8 mouse cellular contexts compared by ENCODE assay signal in genomic region chr2:32981725-32982271, GRCm38 (mm10). TPM values are rescaled to one million over a fixed set of nuclear protein-coding genes. Genes with fewer than 3 reads are reported as not detected.
DNase-seq lines count a peak whose midpoint lies in the region; ATAC-seq and TF ChIP-seq lines count a peak whose summit lies in the region.

TSS of gene Slc2a8 (minus strand) at chr2:32982083.

- intact Hi-C loops in heart, postnatal 36 days (cut with DNase I) = loop anchor here (10.0 kb wide), 1 partner anchor 363 kb away; no protein-coding TSS in a partner anchor

- H3K9ac ChIP-seq in forebrain, embryonic 16.5 days (replicated peaks; ENCODE audit: low read depth, low read length) = peak within 1 kb of the TSS; percentile 84
- peak within 1 kb of the TSS; percentile 74 for H3K9ac ChIP-seq in lung, embryonic 14.5 days

- under 1% methylated on average over 50 of the region's 50 CpGs for WGBS in forebrain, embryonic 16.5 days
- under 1% methylated on average over 50 of the region's 50 CpGs for WGBS in lung, embryonic 14.5 days
- under 1% methylated on average over 50 of the region's 50 CpGs for WGBS in olfactory bulb, adult 2 months
- 1% methylated on average over 50 of the region's 50 CpGs for WGBS in thymus, adult 2 months

- peaks cover 51% of the 10 kb centered on the region for H3K4me1 ChIP-seq in G1E (ENCODE audit: insufficient read depth, low read depth, low read length)
- peaks cover 14% of the 10 kb centered on the region for H3K4me1 ChIP-seq in forebrain, embryonic 16.5 days (replicated peaks; ENCODE audit: control insufficient read depth, insufficient read depth, low read length)
- H3K4me1 ChIP-seq in lung, embryonic 14.5 days (ENCODE audit: insufficient read depth) = peaks cover 6% of the 10 kb centered on the region; the same call in 1 of the 2 replicates
- H3K4me1 ChIP-seq in olfactory bulb, adult 2 months (ENCODE audit: control insufficient read depth, insufficient read depth, low read length) = peaks cover 14% of the 10 kb centered on the region
- H3K4me1 ChIP-seq in thymus, adult 2 months (replicated peaks; ENCODE audit: control insufficient read depth, insufficient read depth, low read length) = peaks cover 7% of the 10 kb centered on the region

- no peak for TF ChIP-seq CTCF in G1E (IDR thresholded peaks at IDR 0.05; ENCODE audit: low read depth, low read length)
- no peak for TF ChIP-seq CTCF in layer of hippocampus, adult 2 months (conservative IDR thresholded peaks at IDR 0.05)
- TF ChIP-seq CTCF in lung, embryonic 14.5 days (IDR thresholded peaks at IDR 0.05; ENCODE audit: low read depth) = no peak
- TF ChIP-seq CTCF in olfactory bulb, adult 2 months (IDR thresholded peaks at IDR 0.05; ENCODE audit: insufficient read depth, low read depth, low read length) = no peak
- TF ChIP-seq CTCF in thymus, adult 2 months (IDR thresholded peaks at IDR 0.05; ENCODE audit: borderline replicate concordance, control insufficient read depth, extremely low read depth, insufficient read depth, low read length, poor library complexity) = 0 out of 2 replicates have a peak, but pooled peaks have one; percentile 2

- peak; percentile 99 for DNase-seq in G1E (ENCODE audit: low spot score)
- peak; percentile 91 to 97 for DNase-seq in cerebellum, adult 18-20 months
- DNase-seq in heart, postnatal 36 days = peak; percentile 84 to 89
- peak; percentile 86 to 95 for DNase-seq in layer of hippocampus, adult 2 months (ENCODE audit: low spot score in 2 of 2)
- DNase-seq in lung, embryonic 14.5 days = peak; percentile 96
- DNase-seq in thymus, adult 2 months = peak; percentile 68

- no peaks in the 10 kb centered on the region for H3K9me3 ChIP-seq in G1E (replicated peaks)
- H3K9me3 ChIP-seq in forebrain, embryonic 16.5 days (ENCODE audit: control insufficient read depth, low read length) = no peaks in the 10 kb centered on the region
- no peaks in the 10 kb centered on the region for H3K9me3 ChIP-seq in lung, embryonic 14.5 days (ENCODE audit: low read depth, low read length)

- ATAC-seq in G1E (ENCODE audit: extremely low read depth, insufficient number of reproducible peaks, low FRiP score, poor library complexity, severe bottlenecking) = peak; percentile 98
- ATAC-seq in forebrain, embryonic 16.5 days = peak; percentile 98
- peak; percentile 99 for ATAC-seq in lung, embryonic 14.5 days (ENCODE audit: insufficient read depth)

- peaks cover 25% of the 10 kb centered on the region for H3K36me3 ChIP-seq in G1E (replicated peaks)
- H3K36me3 ChIP-seq in forebrain, embryonic 16.5 days (ENCODE audit: control insufficient read depth, insufficient read depth) = no peaks in the 10 kb centered on the region
- H3K36me3 ChIP-seq in lung, embryonic 14.5 days (ENCODE audit: insufficient read depth) = no peaks in the 10 kb centered on the region
- no peaks in the 10 kb centered on the region for H3K36me3 ChIP-seq in thymus, adult 2 months (ENCODE audit: control insufficient read depth, insufficient read depth, low read length)

- TF ChIP-seq POLR2A in olfactory bulb, adult 2 months (IDR thresholded peaks at IDR 0.05; ENCODE audit: insufficient read depth, low read depth, low read length) = peak; percentile 88
- TF ChIP-seq POLR2A in thymus, adult 2 months (IDR thresholded peaks at IDR 0.05; ENCODE audit: control insufficient read depth, extremely low read depth, insufficient read depth, low read length, poor library complexity) = 0 out of 2 replicates have a peak, but pooled peaks have one; percentile 28

- peak within 1 kb of the TSS; percentile 81 for H3K4me3 ChIP-seq in G1E (ENCODE audit: low read depth, low read length)
- H3K4me3 ChIP-seq in forebrain, embryonic 16.5 days (replicated peaks; ENCODE audit: low read length) = peak within 1 kb of the TSS; percentile 82
- peak within 1 kb of the TSS; percentile 98 for H3K4me3 ChIP-seq in layer of hippocampus, adult 2 months
- H3K4me3 ChIP-seq in lung, embryonic 14.5 days (ENCODE audit: low read depth, low read length) = peak within 1 kb of the TSS; percentile 84
- peak within 1 kb of the TSS; percentile 85 for H3K4me3 ChIP-seq in olfactory bulb, adult 2 months (ENCODE audit: insufficient read depth, low read depth, low read length)
- H3K4me3 ChIP-seq in thymus, adult 2 months (ENCODE audit: control insufficient read depth, insufficient read depth, low read length) = peak within 1 kb of the TSS; percentile 58

- peak within 1 kb of the TSS; percentile 25 for H3K27ac ChIP-seq in forebrain, embryonic 16.5 days (ENCODE audit: low read length)
- H3K27ac ChIP-seq in layer of hippocampus, adult 2 months = peak within 1 kb of the TSS; percentile 88
- H3K27ac ChIP-seq in lung, embryonic 14.5 days (ENCODE audit: low read depth) = no peak within 1 kb of the TSS
- H3K27ac ChIP-seq in olfactory bulb, adult 2 months (ENCODE audit: insufficient read depth, low read depth, low read length) = no peak within 1 kb of the TSS
- no peak within 1 kb of the TSS for H3K27ac ChIP-seq in thymus, adult 2 months (ENCODE audit: control insufficient read depth, insufficient read depth, low read length)

- H3K27me3 ChIP-seq in G1E (ENCODE audit: insufficient read depth, low read length) = peaks cover 19% of the 10 kb centered on the region
- H3K27me3 ChIP-seq in forebrain, embryonic 16.5 days (replicated peaks; ENCODE audit: control insufficient read depth, insufficient read depth, low read length) = no peaks in the 10 kb centered on the region
- no peaks in the 10 kb centered on the region for H3K27me3 ChIP-seq in lung, embryonic 14.5 days (ENCODE audit: insufficient read depth, low read length)
- peaks cover 6% of the 10 kb centered on the region; the same call in 1 of the 2 replicates for H3K27me3 ChIP-seq in thymus, adult 2 months (ENCODE audit: control insufficient read depth, insufficient read depth, low read length)

- H3K4me2 ChIP-seq in forebrain, embryonic 16.5 days (ENCODE audit: low read length) = peak within 1 kb of the TSS; percentile 84
- H3K4me2 ChIP-seq in lung, embryonic 14.5 days = peak within 1 kb of the TSS; percentile 100

RNA-seq across cellular contexts. Expression of gene Slc2a8, which starts in this region (rescaled TPM):
- 8.2 and 10.0 TPM in 2 replicates for total RNA-seq in G1E (2014; fragmentation: Nextera tagmentation)
- total RNA-seq in G1E (2017) = 3.7 and 4.4 TPM in 2 replicates
- polyA plus RNA-seq in G1E (2012) = 41.2 and 77.2 TPM in 2 replicates
- 23.9 and 24.0 TPM in 2 replicates for polyA plus RNA-seq in forebrain, embryonic 16.5 days (2015; fragmentation: Nextera tagmentation; extraction: Ambion mirVana)
- total RNA-seq in heart, postnatal 36 days (2021) = 10 to 100 TPM; 18.3 to 26.7 TPM
- 10 to 100 TPM; 19.1 to 21.7 TPM for total RNA-seq in layer of hippocampus, adult 2 months (2021)
- 12.4 and 14.4 TPM in 2 replicates for polyA plus RNA-seq in lung, embryonic 14.5 days (2014; fragmentation: Nextera tagmentation; extraction: Ambion mirVana)
- not detected in 2 replicates for polyA plus RNA-seq in olfactory bulb, adult 2 months (2012; ENCODE audit: insufficient read depth, insufficient read length, low replicate concordance, missing spikeins)
- polyA plus RNA-seq in thymus, adult 2 months (2012; rRNA removed) = 29.8 and 32.6 TPM in 2 replicates

Comparison
In these comparisons a context has a peak if more than half of its experiments do, and no peak if none do; other contexts are left out.
1. RNA of gene Slc2a8 (polyA plus RNA-seq): 41.2 to 77.2 TPM in G1E, 29.8 to 32.6 TPM in thymus, adult 2 months, 23.9 to 24.0 TPM in forebrain, embryonic 16.5 days and 12.4 to 14.4 TPM in lung, embryonic 14.5 days; not detected in olfactory bulb, adult 2 months; every median in the first group is over 10 times any median in the second.
2. H3K27ac ChIP-seq: peak in forebrain, embryonic 16.5 days (single experiment) and layer of hippocampus, adult 2 months (single experiment); none in lung, embryonic 14.5 days (single experiment), olfactory bulb, adult 2 months (single experiment) and thymus, adult 2 months (single experiment).
3. Peak in every context shown above with its lines, with median percentiles within 50 percentile points of each other: ATAC-seq, DNase-seq and H3K4me3 ChIP-seq.